Mouse (Mus musculus): ENCODE results near the gene Sympk. TPM values are rescaled to one million over a fixed set of nuclear protein-coding genes. Genes with fewer than 3 reads are reported as not detected.

Gene Sympk
- total RNA-seq, 2 experiments from 2014 or later = 126 to 133 TPM

DNA sequence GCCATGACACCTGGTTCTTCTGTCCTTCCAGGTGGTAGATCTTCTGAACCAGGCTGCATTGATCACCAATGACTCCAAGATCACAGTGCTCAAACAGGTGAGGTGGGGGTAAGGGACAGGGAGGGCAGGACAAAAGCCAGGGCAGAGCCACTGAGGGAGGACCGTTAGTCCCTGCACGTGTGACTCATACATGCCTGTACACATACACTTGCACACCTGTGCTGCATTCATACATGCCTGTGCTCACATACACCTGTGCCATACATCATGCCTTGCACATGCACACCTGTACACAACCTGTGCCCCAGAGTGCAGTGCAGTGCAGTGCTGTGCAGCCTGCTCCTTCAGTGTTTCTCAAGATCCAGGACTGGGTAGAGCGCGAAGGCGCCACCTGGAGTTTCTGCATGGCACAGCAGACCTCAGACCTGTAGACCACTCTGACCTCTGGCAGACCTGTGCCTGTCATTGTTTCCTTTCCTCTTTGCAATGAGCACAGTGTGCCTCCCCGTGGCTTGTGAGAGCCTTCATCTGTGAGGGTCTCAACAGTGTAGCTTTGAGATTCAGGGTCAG lies 5.0 kb downstream of the Sympk start:
- DNase-seq (ENCODE audit: extremely low spot score in 1 of 2, low spot score in 2 of 2) = peak in 1 of 2 experiments; percentile 42
- TF ChIP-seq CTCF (IDR thresholded peaks at IDR 0.05) = peak; percentile 68
- intact Hi-C loops (cut with DNase I) = loop anchor here (10.0 kb wide), 1 partner anchor 336 kb away; no protein-coding TSS in a partner anchor

GRCm38 (mm10) chr7:19031641-19032040 lies 7.5 kb downstream of the Sympk start:
- Histone ChIP-seq H3K4me3 (no peak overlapping the region), H3K27ac (no peak overlapping the region)
- DNase-seq (ENCODE audit: extremely low spot score in 1 of 2, low spot score in 2 of 2) = no peak
- intact Hi-C loops (cut with DNase I) = no loop called here
- TF ChIP-seq CTCF (IDR thresholded peaks at IDR 0.05) = no peak

More for the DNA sequence above, 5.0 kb downstream of the Sympk start:
- Histone ChIP-seq H3K4me3 (no peak overlapping the region), H3K27ac (no peak overlapping the region)

DNA sequence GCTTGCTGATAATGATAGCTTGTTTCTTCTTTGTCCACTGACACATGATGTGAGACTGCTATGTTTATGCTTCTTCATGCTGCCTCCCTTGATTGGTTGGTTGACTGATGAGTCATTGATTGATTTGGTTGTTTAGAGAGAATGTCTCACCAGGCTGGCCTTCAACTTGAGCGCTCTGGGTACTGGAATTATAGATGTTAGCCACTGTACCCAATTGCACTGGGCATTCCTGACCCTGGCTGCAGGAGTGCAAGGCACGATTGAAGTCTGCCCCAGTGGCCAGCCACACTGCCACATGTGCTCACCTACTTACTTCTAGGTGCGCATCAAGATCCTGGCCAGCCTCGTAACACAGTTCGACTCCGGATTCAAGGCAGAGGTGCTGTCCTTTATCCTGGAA lies 20.4 kb downstream of the Sympk start:
- no peak for TF ChIP-seq CTCF (IDR thresholded peaks at IDR 0.05)
- H3K4me3 ChIP-seq = no peak overlapping the region
- DNase-seq (ENCODE audit: extremely low spot score in 1 of 2, low spot score in 2 of 2) = no peak
- intact Hi-C loops (cut with DNase I) = no loop called here
- no peak overlapping the region for H3K27ac ChIP-seq

- intact Hi-C loops (cut with DNase I) = no loop called here
- H3K27ac ChIP-seq = no peak overlapping the region
- DNase-seq (ENCODE audit: extremely low spot score in 1 of 2, low spot score in 2 of 2) = no peak
- TF ChIP-seq CTCF (IDR thresholded peaks at IDR 0.05) = no peak
- H3K4me3 ChIP-seq = no peak overlapping the region
Observed at GRCm38 (mm10) chr7:19046286-19047069, 22.3 kb downstream of the Sympk start.

DNA sequence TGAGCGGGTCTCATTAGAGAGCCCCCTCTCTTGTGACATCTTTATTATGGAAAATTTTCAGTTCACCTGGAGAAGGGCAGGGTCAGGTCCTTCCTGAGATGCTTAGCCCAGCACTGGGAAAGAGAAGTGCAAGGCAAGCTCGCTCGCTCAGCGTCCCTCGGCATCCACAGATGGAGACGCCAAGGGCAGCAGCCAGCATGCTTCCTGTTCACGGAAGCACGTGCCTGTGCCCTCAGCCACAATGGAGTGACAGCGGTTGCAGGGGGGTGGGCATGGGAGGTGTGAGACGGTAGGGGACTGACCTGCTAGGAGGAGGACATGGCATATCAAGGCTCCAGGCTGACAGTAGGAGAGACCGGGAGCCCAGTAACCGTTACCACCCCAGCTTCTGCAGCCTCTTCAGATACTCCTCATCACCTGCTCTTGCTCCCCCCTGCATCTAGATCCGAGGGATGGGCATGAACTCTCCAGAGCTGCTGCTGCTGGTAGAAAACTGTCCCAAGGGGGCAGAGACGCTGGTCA lies 23.9 kb downstream of the Sympk start:
- DNase-seq (ENCODE audit: extremely low spot score in 1 of 2, low spot score in 2 of 2) = no peak
- Histone ChIP-seq H3K27ac (no peak overlapping the region), H3K4me3 (no peak overlapping the region)
- intact Hi-C loops (cut with DNase I) = no loop called here
- TF ChIP-seq CTCF (IDR thresholded peaks at IDR 0.05) = no peak

DNA sequence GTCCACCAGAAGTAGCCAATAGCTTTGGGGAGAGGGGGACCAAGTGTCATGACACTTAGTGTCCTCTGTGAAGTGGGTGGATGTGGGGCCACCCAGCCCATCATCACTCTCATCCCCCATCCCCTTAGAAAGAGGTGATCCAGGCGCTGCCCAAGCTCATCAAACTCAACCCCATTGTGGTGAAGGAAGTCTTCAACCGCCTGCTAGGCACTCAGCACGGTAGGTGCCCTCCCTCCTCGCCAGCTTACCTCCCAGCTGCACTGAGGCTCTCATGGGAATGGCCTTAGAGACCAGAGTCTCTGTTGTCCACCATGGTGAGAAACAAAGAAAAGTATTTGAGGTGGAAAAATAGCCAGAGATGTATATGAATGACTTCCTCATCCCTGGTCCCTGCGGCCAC lies 25.1 kb downstream of the Sympk start:
- TF ChIP-seq CTCF (IDR thresholded peaks at IDR 0.05) = no peak
- H3K4me3 ChIP-seq = no peak overlapping the region
- H3K27ac ChIP-seq = peak overlapping the region; percentile 81; the same call in 1 of the 2 replicates
- no peak for DNase-seq (ENCODE audit: extremely low spot score in 1 of 2, low spot score in 2 of 2)
- intact Hi-C loops (cut with DNase I) = no loop called here

- TF ChIP-seq CTCF (IDR thresholded peaks at IDR 0.05) = no peak
- Histone ChIP-seq H3K27ac (peak overlapping the region; percentile 81), H3K4me3 (no peak overlapping the region)
- DNase-seq (ENCODE audit: extremely low spot score in 1 of 2, low spot score in 2 of 2) = peak in 1 of 2 experiments; percentile 42
- intact Hi-C loops (cut with DNase I) = no loop called here
Observed at GRCm38 (mm10) chr7:19050172-19050571, 26.0 kb downstream of the Sympk start.

- H3K4me3 ChIP-seq = no peak overlapping the region
- no peak for DNase-seq (ENCODE audit: extremely low spot score in 1 of 2, low spot score in 2 of 2)
- TF ChIP-seq CTCF (IDR thresholded peaks at IDR 0.05) = no peak
- H3K27ac ChIP-seq = peak overlapping the region; percentile 81
- intact Hi-C loops (cut with DNase I) = no loop called here
Observed at GRCm38 (mm10) chr7:19051161-19051560, 27.0 kb downstream of the Sympk start.

DNA sequence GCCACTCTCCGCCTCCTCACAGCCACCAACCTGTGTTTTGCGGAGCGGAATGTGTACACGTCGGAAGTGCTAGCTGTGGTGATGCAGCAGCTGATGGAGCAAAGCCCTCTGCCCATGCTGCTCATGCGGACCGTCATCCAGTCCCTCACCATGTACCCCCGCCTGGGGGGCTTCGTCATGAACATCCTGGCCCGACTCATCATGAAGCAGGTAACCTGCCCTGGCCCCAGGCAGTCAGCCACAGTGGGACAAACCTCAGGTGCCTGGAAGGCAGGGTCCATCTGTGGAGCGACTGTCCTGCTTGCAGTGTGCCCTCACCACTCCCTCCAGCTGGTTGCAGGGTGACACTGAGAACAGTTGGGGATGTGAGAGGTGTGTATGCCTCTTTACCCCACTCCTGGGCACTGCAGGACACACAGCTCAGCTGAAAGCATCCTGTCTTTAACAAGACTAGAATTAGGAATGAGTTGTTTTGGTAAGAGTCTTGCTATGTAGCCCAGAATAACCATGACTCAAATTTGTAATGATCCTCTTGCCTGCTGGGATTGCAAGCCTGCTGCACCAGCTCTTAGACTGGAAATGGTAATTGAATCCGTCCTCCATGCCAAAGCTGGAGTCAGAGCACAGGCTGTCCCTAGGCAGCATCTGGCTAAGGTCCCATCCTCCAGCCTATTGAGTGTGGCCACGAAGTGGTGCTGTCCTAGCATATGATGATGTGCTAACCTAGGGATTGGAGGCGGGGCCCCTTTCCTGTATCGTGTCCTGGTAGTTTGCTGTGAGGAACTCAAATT lies 28.4 kb downstream of the Sympk start:
- intact Hi-C loops (cut with DNase I) = no loop called here
- peak overlapping the region; percentile 81 for H3K27ac ChIP-seq
- peak; percentile 47 to 58 for DNase-seq (ENCODE audit: extremely low spot score in 1 of 2, low spot score in 2 of 2)
- no peak for TF ChIP-seq CTCF (IDR thresholded peaks at IDR 0.05)
- H3K4me3 ChIP-seq = no peak overlapping the region

DNA sequence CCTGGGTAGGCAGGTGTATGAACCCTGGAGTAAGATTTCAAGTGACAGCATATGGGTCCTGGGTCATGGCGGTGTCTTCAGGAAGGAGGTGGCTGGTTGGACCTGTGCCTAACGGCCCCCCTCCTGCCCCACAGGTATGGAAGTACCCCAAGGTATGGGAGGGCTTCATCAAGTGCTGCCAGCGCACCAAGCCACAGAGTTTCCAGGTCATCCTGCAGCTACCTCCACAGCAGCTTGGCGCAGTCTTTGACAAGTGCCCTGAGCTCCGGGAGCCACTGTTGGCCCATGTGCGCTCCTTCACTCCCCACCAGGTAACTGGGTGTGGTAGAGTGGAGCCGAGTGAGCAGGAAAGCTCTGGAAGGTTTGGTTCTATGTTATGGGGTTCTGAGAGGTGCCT lies 29.0 kb downstream of the Sympk start:
- intact Hi-C loops (cut with DNase I) = no loop called here
- no peak for DNase-seq (ENCODE audit: extremely low spot score in 1 of 2, low spot score in 2 of 2)
- no peak for TF ChIP-seq CTCF (IDR thresholded peaks at IDR 0.05)
- Histone ChIP-seq H3K27ac (peak overlapping the region; percentile 81), H3K4me3 (no peak overlapping the region)

GRCm38 (mm10) chr7:19054047-19054776 lies 30.0 kb downstream of the Sympk start, which contains the start of gene Rsph6a:
Gene Rsph6a, plus strand, starts transcription at chr7:19054690.
- intact Hi-C loops (cut with DNase I) = no loop called here
- Histone ChIP-seq H3K27ac (peak within 1 kb of the TSS; percentile 81), H3K4me3 (no peak within 1 kb of the TSS)
- peak in 1 of 2 experiments; percentile 52 for DNase-seq (ENCODE audit: extremely low spot score in 1 of 2, low spot score in 2 of 2)
- TF ChIP-seq CTCF (IDR thresholded peaks at IDR 0.05) = peak; percentile 55

Data from left cerebral cortex, adult 2 months (tissue).